In genomic region chr1:127573186-127573585, GRCm38 (mm10) we compare ENCODE assay signal across 8 mouse cellular contexts.
"Had no signal": no experiment of that assay in that cellular context is flagged by ENCODE, and none has a peak within 500 bp of the region (broad histone marks: within the 10 kb centered on the region; RNA-seq: fewer than 3 reads in every experiment).

No protein-coding gene starts in this region.

- DNase-seq: liver, postnatal 0 days; lung, adult 2 months; lung, postnatal 14 days; lung, postnatal 36 days; right cerebral cortex, postnatal 14 days; thymus, adult 2 months; thymus, postnatal 25 days; thymus, postnatal 4 days had no signal
